Mouse (Mus musculus): ENCODE measurements at regions not wholly inside any gene's neighbourhood (a gene's known extent, or its start where the extent isn't known, plus 50 kb on each side); places are given as distances from the start of the nearest gene placed in this dataset.

DNA sequence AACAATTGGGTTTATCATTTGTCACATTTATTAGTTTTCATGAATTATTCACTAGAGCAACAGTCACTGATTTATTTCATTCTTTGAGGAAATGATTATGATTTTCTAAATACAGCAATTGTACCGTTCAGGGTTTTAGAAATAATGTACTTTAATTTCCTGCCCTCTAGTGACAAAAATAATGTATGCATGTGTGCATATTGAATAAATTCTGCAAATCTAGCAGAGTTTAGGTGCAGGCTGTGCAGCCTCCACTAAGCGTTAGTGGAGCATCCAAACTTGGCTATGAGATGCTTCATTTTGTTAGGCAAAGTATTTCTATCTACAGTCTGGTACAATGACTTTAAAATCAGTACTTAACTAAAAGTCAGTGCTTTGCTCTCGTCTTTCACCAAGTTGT, 642.1 kb upstream of the A830018L16Rik start:
- H3K36me3 ChIP-seq (ENCODE audit: control insufficient read depth, insufficient read depth, low read length), result no peaks in the 10 kb centered on the region
- no peaks in the 10 kb centered on the region for H3K27me3 ChIP-seq (ENCODE audit: control insufficient read depth, insufficient read depth, low read length)
- H3K9ac ChIP-seq (ENCODE audit: low read depth, low read length), result no peak overlapping the region
- H3K4me2 ChIP-seq (replicated peaks; ENCODE audit: low read depth, low read length), result no peak overlapping the region
- H3K4me3 ChIP-seq (ENCODE audit: low read depth, low read length), result no peak overlapping the region
- no peak for ATAC-seq (ENCODE audit: low FRiP score)
- WGBS, result 92% methylated on average over 3 of the region's 3 CpGs
- H3K27ac ChIP-seq (ENCODE audit: low read depth, low read length), result no peak overlapping the region
- DNase-seq (ENCODE audit: low spot score), result no peak
- H3K4me1 ChIP-seq (replicated peaks; ENCODE audit: control insufficient read depth, insufficient read depth, low read length), result no peaks in the 10 kb centered on the region
- H3K9me3 ChIP-seq (ENCODE audit: control insufficient read depth, low read length), result no peaks in the 10 kb centered on the region

DNA sequence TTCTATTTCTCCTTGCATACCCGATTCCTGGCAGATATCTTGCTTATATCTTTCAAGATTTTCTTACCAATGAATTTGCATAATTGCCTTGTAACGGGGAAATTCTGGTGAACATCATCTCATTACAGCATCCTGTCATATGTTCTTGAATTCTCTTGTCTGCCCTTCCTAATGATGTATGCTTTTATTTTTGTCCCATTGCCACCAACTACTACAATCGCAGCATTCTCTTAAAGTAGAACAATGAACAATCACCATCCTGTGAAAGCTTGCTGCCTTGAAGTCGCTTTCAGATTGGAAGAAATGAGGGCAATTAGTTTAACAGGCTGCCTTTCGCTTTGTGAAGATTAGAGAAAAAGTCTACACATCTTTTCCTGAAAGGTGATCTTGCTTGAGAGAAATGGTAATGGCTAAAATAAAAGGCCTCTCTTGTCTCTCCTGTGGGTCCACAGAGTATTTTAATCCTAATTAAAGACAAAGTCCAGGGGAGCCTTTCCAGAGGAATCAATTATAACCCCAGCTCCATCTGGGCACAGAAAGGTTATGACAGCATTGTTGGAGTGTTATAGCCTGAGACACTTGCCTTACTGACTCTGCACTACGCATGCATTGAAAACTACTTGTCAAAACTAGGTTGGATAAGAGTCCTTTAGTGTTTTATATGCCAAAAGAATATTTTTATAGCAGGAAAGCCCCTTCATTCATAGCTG, 619.7 kb upstream of the A830018L16Rik start:
- H3K4me1 ChIP-seq (replicated peaks; ENCODE audit: control insufficient read depth, insufficient read depth, low read length), result no peaks in the 10 kb centered on the region
- no peak overlapping the region for H3K4me3 ChIP-seq (ENCODE audit: low read depth, low read length)
- no peak overlapping the region for H3K27ac ChIP-seq (ENCODE audit: low read depth, low read length)
- H3K9ac ChIP-seq (ENCODE audit: low read depth, low read length), result no peak overlapping the region
- no peaks in the 10 kb centered on the region for H3K27me3 ChIP-seq (ENCODE audit: control insufficient read depth, insufficient read depth, low read length)
- H3K9me3 ChIP-seq (ENCODE audit: control insufficient read depth, low read length), result no peaks in the 10 kb centered on the region
- ATAC-seq (ENCODE audit: low FRiP score), result no peak
- H3K36me3 ChIP-seq (ENCODE audit: control insufficient read depth, insufficient read depth, low read length), result no peaks in the 10 kb centered on the region
- H3K4me2 ChIP-seq (replicated peaks; ENCODE audit: low read depth, low read length), result no peak overlapping the region
- no peak for DNase-seq (ENCODE audit: low spot score)
- 80% methylated on average over 6 of the region's 6 CpGs for whole genome bisulfite sequencing

DNA sequence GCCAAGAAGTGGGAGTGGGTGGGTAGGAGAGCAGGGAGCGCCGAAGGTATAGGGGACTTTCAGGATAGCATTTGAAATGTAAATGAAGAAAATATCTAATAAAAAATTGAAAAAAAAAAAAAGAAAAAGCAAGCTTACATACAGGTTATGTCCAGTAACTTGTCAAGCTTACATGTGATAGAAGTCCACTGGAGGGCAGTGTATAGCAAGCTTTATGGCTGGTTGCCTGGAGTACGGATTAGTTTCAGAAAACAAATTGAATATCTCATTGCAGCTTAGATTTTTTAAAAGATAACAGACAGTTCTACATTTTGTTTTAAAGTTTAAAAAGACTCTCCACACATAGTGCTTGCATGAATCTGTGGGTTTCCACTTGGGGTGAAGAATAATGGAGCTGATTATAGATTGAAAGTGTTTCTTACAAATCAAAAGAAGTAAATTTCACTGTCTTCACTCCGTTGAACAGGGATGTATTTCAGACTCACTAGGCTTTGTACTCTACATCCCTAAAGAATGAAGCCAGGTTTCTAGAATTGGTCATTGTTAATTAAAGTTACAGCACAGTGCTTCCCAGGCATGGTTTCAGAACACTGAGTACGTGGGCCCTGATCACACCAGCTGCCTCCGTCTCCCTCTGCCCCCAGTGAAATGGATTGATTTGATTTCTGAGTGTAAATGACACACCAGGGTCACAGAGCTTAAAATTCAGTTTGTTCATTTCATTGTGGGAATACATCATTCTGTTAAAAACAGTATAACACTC, 578.1 kb upstream of the A830018L16Rik start:
- Histone ChIP-seq H3K4me2 (replicated peaks; ENCODE audit: low read depth, low read length) (no peak overlapping the region), H3K36me3 (ENCODE audit: control insufficient read depth, insufficient read depth, low read length) (no peaks in the 10 kb centered on the region), H3K4me1 (replicated peaks; ENCODE audit: control insufficient read depth, insufficient read depth, low read length) (no peaks in the 10 kb centered on the region), H3K9ac (ENCODE audit: low read depth, low read length) (no peak overlapping the region), H3K9me3 (ENCODE audit: control insufficient read depth, low read length) (no peaks in the 10 kb centered on the region), H3K27ac (ENCODE audit: low read depth, low read length) (no peak overlapping the region), H3K4me3 (ENCODE audit: low read depth, low read length) (no peak overlapping the region), H3K27me3 (ENCODE audit: control insufficient read depth, insufficient read depth, low read length) (no peaks in the 10 kb centered on the region)
- ATAC-seq (ENCODE audit: low FRiP score) (peak; percentile 77), DNase-seq (ENCODE audit: low spot score) (peak; percentile 59)
- WGBS, result 62% methylated on average over 6 of the region's 6 CpGs

GRCm38 (mm10) chr1:10837180-10837579, 576.7 kb upstream of the A830018L16Rik start:
- no peaks in the 10 kb centered on the region for H3K36me3 ChIP-seq (ENCODE audit: control insufficient read depth, insufficient read depth, low read length)
- no peak overlapping the region for H3K9ac ChIP-seq (ENCODE audit: low read depth, low read length)
- no peak overlapping the region for H3K4me2 ChIP-seq (replicated peaks; ENCODE audit: low read depth, low read length)
- WGBS, result 86% methylated on average over 2 of the region's 2 CpGs
- no peak for ATAC-seq (ENCODE audit: low FRiP score)
- no peaks in the 10 kb centered on the region for H3K4me1 ChIP-seq (replicated peaks; ENCODE audit: control insufficient read depth, insufficient read depth, low read length)
- no peaks in the 10 kb centered on the region for H3K27me3 ChIP-seq (ENCODE audit: control insufficient read depth, insufficient read depth, low read length)
- H3K4me3 ChIP-seq (ENCODE audit: low read depth, low read length), result no peak overlapping the region
- H3K27ac ChIP-seq (ENCODE audit: low read depth, low read length), result no peak overlapping the region
- DNase-seq (ENCODE audit: low spot score), result no peak
- no peaks in the 10 kb centered on the region for H3K9me3 ChIP-seq (ENCODE audit: control insufficient read depth, low read length)

GRCm38 (mm10) chr1:10852934-10853333, 561.0 kb upstream of the A830018L16Rik start:
- no peak for ATAC-seq (ENCODE audit: low FRiP score)
- Histone ChIP-seq H3K4me1 (replicated peaks; ENCODE audit: control insufficient read depth, insufficient read depth, low read length) (no peaks in the 10 kb centered on the region), H3K4me3 (ENCODE audit: low read depth, low read length) (no peak overlapping the region), H3K27ac (ENCODE audit: low read depth, low read length) (no peak overlapping the region), H3K4me2 (replicated peaks; ENCODE audit: low read depth, low read length) (no peak overlapping the region), H3K27me3 (ENCODE audit: control insufficient read depth, insufficient read depth, low read length) (no peaks in the 10 kb centered on the region), H3K9me3 (ENCODE audit: control insufficient read depth, low read length) (no peaks in the 10 kb centered on the region), H3K9ac (ENCODE audit: low read depth, low read length) (no peak overlapping the region), H3K36me3 (ENCODE audit: control insufficient read depth, insufficient read depth, low read length) (no peaks in the 10 kb centered on the region)
- 89% methylated on average over 2 of the region's 2 CpGs for WGBS
- no peak for DNase-seq (ENCODE audit: low spot score)

GRCm38 (mm10) chr1:10854495-10854894, 559.4 kb upstream of the A830018L16Rik start:
- WGBS, result 27% methylated on average over 1 of the region's 1 CpGs
- DNase-seq (ENCODE audit: low spot score) (no peak), ATAC-seq (ENCODE audit: low FRiP score) (peak; percentile 75)
- Histone ChIP-seq H3K4me2 (replicated peaks; ENCODE audit: low read depth, low read length) (no peak overlapping the region), H3K27ac (ENCODE audit: low read depth, low read length) (no peak overlapping the region), H3K9ac (ENCODE audit: low read depth, low read length) (no peak overlapping the region), H3K4me3 (ENCODE audit: low read depth, low read length) (no peak overlapping the region), H3K36me3 (ENCODE audit: control insufficient read depth, insufficient read depth, low read length) (no peaks in the 10 kb centered on the region), H3K4me1 (replicated peaks; ENCODE audit: control insufficient read depth, insufficient read depth, low read length) (no peaks in the 10 kb centered on the region), H3K27me3 (ENCODE audit: control insufficient read depth, insufficient read depth, low read length) (no peaks in the 10 kb centered on the region), H3K9me3 (ENCODE audit: control insufficient read depth, low read length) (no peaks in the 10 kb centered on the region)

GRCm38 (mm10) chr1:10871163-10871853, 542.6 kb upstream of the A830018L16Rik start:
- no peak for DNase-seq (ENCODE audit: low spot score)

DNA sequence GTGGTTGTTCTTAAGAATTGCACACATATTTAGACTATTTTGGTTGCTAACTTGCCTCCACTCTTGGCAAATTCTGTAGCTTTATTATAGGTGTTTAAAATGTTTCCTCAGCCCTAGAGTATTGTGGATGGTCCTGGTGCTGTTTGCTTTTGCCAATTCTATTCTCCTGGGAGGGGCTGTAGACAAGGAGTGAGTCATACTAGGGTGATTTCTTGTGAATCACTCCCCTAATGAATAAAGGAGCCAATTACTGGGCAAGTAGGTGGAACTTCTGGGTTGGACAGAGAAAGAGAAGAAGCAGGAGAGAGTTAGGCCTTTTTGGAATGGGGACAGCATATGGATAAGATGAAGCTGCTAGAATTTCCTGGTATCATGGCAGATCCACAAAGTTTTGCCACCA, 541.6 kb upstream of the A830018L16Rik start:
- H3K4me1 ChIP-seq (replicated peaks; ENCODE audit: control insufficient read depth, insufficient read depth, low read length), result no peaks in the 10 kb centered on the region
- DNase-seq (ENCODE audit: low spot score), result no peak
- no peaks in the 10 kb centered on the region for H3K9me3 ChIP-seq (ENCODE audit: control insufficient read depth, low read length)
- no peak for ATAC-seq (ENCODE audit: low FRiP score)
- no peaks in the 10 kb centered on the region for H3K27me3 ChIP-seq (ENCODE audit: control insufficient read depth, insufficient read depth, low read length)
- no peaks in the 10 kb centered on the region for H3K36me3 ChIP-seq (ENCODE audit: control insufficient read depth, insufficient read depth, low read length)
- H3K4me2 ChIP-seq (replicated peaks; ENCODE audit: low read depth, low read length), result no peak overlapping the region
- no peak overlapping the region for H3K27ac ChIP-seq (ENCODE audit: low read depth, low read length)
- no peak overlapping the region for H3K4me3 ChIP-seq (ENCODE audit: low read depth, low read length)
- H3K9ac ChIP-seq (ENCODE audit: low read depth, low read length), result no peak overlapping the region

More at GRCm38 (mm10) chr1:10871163-10871853, 542.6 kb upstream of the A830018L16Rik start:
- no peaks in the 10 kb centered on the region for H3K36me3 ChIP-seq (ENCODE audit: control insufficient read depth, insufficient read depth, low read length)
- H3K9ac ChIP-seq (ENCODE audit: low read depth, low read length), result no peak overlapping the region
- H3K4me2 ChIP-seq (replicated peaks; ENCODE audit: low read depth, low read length), result no peak overlapping the region
- H3K4me1 ChIP-seq (replicated peaks; ENCODE audit: control insufficient read depth, insufficient read depth, low read length), result no peaks in the 10 kb centered on the region
- no peaks in the 10 kb centered on the region for H3K27me3 ChIP-seq (ENCODE audit: control insufficient read depth, insufficient read depth, low read length)
- no peak for ATAC-seq (ENCODE audit: low FRiP score)
- H3K4me3 ChIP-seq (ENCODE audit: low read depth, low read length), result no peak overlapping the region
- 94% methylated on average over 5 of the region's 5 CpGs for WGBS
- no peaks in the 10 kb centered on the region for H3K9me3 ChIP-seq (ENCODE audit: control insufficient read depth, low read length)
- no peak overlapping the region for H3K27ac ChIP-seq (ENCODE audit: low read depth, low read length)
